11 mouse cellular contexts compared by ENCODE assay signal in genomic region chr11:75622588-75623329, GRCm38 (mm10). TPM values are rescaled to one million over a fixed set of nuclear protein-coding genes. Genes with fewer than 3 reads are reported as not detected.
A peak's percentile ranks its signal among the peaks of the same experiment; 100 is the strongest.
DNase-seq lines count a peak whose midpoint lies in the region; ATAC-seq lines count a peak whose summit lies in the region.
"Had no signal": no experiment of that assay in that cellular context is flagged by ENCODE, and none has a peak within 500 bp of the region (broad histone marks: within the 10 kb centered on the region; RNA-seq: fewer than 3 reads in every experiment).

No protein-coding gene starts in this region.

- peaks cover 76% of the 10 kb centered on the region for H3K36me3 ChIP-seq in heart, embryonic 13.5 days
- peaks cover 13% of the 10 kb centered on the region for H3K36me3 ChIP-seq in liver, embryonic 16.5 days (ENCODE audit: control insufficient read depth, insufficient read depth)

- H3K4me2 ChIP-seq in heart, embryonic 13.5 days: no peak overlapping the region
- H3K4me2 ChIP-seq in liver, embryonic 16.5 days (ENCODE audit: low read depth, low read length): no peak overlapping the region

- intact Hi-C loops in left cerebral cortex, postnatal 14 days (cut with DNase I): no loop called here

- peaks cover 45% of the 10 kb centered on the region for H3K4me1 ChIP-seq in heart, embryonic 13.5 days
- peaks cover 4% of the 10 kb centered on the region; the same call in 1 of the 2 replicates for H3K4me1 ChIP-seq in liver, embryonic 16.5 days (ENCODE audit: control insufficient read depth, low read depth, low read length)

- peak overlapping the region; percentile 55; the same call in 1 of the 2 replicates for H3K9ac ChIP-seq in heart, embryonic 13.5 days
- no peak overlapping the region for H3K9ac ChIP-seq in liver, embryonic 16.5 days (ENCODE audit: low read depth, low read length)

- peak overlapping the region; percentile 96 for H3K27ac ChIP-seq in heart, embryonic 13.5 days (replicated peaks)
- H3K27ac ChIP-seq in liver, embryonic 16.5 days (ENCODE audit: low read length): peak overlapping the region; percentile 65

- WGBS in heart, embryonic 13.5 days: 46% methylated on average over 2 of the region's 2 CpGs
- WGBS in liver, embryonic 16.5 days (ENCODE audit: insufficient replicate concordance): 66% methylated on average over 2 of the region's 2 CpGs

- no peaks in the 10 kb centered on the region for H3K9me3 ChIP-seq in heart, embryonic 13.5 days
- no peaks in the 10 kb centered on the region for H3K9me3 ChIP-seq in liver, embryonic 16.5 days (replicated peaks; ENCODE audit: control insufficient read depth, low read length)

- no peak for ATAC-seq in heart, embryonic 13.5 days (ENCODE audit: extremely low read depth, insufficient number of reproducible peaks, low FRiP score, low TSS enrichment)
- ATAC-seq in liver, embryonic 16.5 days (ENCODE audit: low read depth): no peak
- ATAC-seq: CD4-positive, CD25-positive, alpha-beta regulatory T cell, adult 4 months; inflammation-experienced regulatory T-cells, adult 6 months had no signal

- no peaks in the 10 kb centered on the region for H3K27me3 ChIP-seq in heart, embryonic 13.5 days (replicated peaks)
- no peaks in the 10 kb centered on the region for H3K27me3 ChIP-seq in liver, embryonic 16.5 days (ENCODE audit: control insufficient read depth, insufficient read depth, low read depth, low read length)

- no peak overlapping the region for H3K4me3 ChIP-seq in heart, embryonic 13.5 days
- no peak overlapping the region for H3K4me3 ChIP-seq in liver, embryonic 16.5 days (ENCODE audit: low read depth, low read length)

- DNase-seq in heart, postnatal 4 days: no peak
- DNase-seq in spleen, postnatal 36 days (ENCODE audit: low spot score in 2 of 2): peak; percentile 77
- DNase-seq in spleen, postnatal 14 days (ENCODE audit: low spot score in 2 of 2): no peak
- DNase-seq in left cerebral cortex, postnatal 14 days (ENCODE audit: low spot score in 2 of 2): no peak
- DNase-seq in embryo, embryonic 9.5 days (ENCODE audit: extremely low spot score): no peak
- DNase-seq in right cerebral cortex, postnatal 4 days: no peak
- DNase-seq: cerebellum, adult 2 months had no signal

RNA-seq across cellular contexts. Expression of gene Inpp5k, which starts 8.0 kb away (rescaled TPM):
- polyA plus RNA-seq in heart, embryonic 13.5 days (2015; fragmentation: Nextera tagmentation; extraction: Ambion mirVana): 18.9 and 20.9 TPM in 2 replicates
- total RNA-seq in heart, postnatal 4 days (2021): 10 to 100 TPM; 23.4 to 26.9 TPM
- 15.8 and 17.9 TPM in 2 replicates for polyA plus RNA-seq in liver, embryonic 16.5 days (2015; fragmentation: Nextera tagmentation; extraction: Ambion mirVana)
- 10 to 100 TPM; 43.2 to 44.4 TPM for total RNA-seq in left cerebral cortex, postnatal 14 days (2021)

RNA-seq across cellular contexts. Expression of gene Myo1c, which starts 27.5 kb away (rescaled TPM):
- polyA plus RNA-seq in heart, embryonic 13.5 days (2015; fragmentation: Nextera tagmentation; extraction: Ambion mirVana): 58.4 and 58.7 TPM in 2 replicates
- 100 to 1,000 TPM; 158 to 160 TPM for total RNA-seq in heart, postnatal 4 days (2021)
- 21.0 and 24.1 TPM in 2 replicates for polyA plus RNA-seq in liver, embryonic 16.5 days (2015; fragmentation: Nextera tagmentation; extraction: Ambion mirVana)
- total RNA-seq in left cerebral cortex, postnatal 14 days (2021): 10 to 100 TPM; 20.5 to 21.7 TPM

RNA-seq across cellular contexts. Expression of gene Pitpna, which starts 34.9 kb away (rescaled TPM):
- polyA plus RNA-seq in heart, embryonic 13.5 days (2015; fragmentation: Nextera tagmentation; extraction: Ambion mirVana): 54.4 and 56.7 TPM in 2 replicates
- total RNA-seq in heart, postnatal 4 days (2021): 100 to 1,000 TPM; 150 to 155 TPM
- polyA plus RNA-seq in liver, embryonic 16.5 days (2015; fragmentation: Nextera tagmentation; extraction: Ambion mirVana): 23.8 and 25.4 TPM in 2 replicates
- 100 to 1,000 TPM; 336 to 338 TPM for total RNA-seq in left cerebral cortex, postnatal 14 days (2021)

RNA-seq across cellular contexts. Expression of gene Crk, which starts 56.3 kb away (rescaled TPM):
- polyA plus RNA-seq in heart, embryonic 13.5 days (2015; fragmentation: Nextera tagmentation; extraction: Ambion mirVana): 84.8 and 93.1 TPM in 2 replicates
- total RNA-seq in heart, postnatal 4 days (2021): 100 to 1,000 TPM; 117 to 123 TPM
- 30.4 and 32.6 TPM in 2 replicates for polyA plus RNA-seq in liver, embryonic 16.5 days (2015; fragmentation: Nextera tagmentation; extraction: Ambion mirVana)
- 100 to 1,000 TPM; 119 to 132 TPM for total RNA-seq in left cerebral cortex, postnatal 14 days (2021)

Comparison
In these comparisons a context has a peak if more than half of its experiments do, and no peak if none do; other contexts are left out.
1. DNase-seq: peak in spleen, postnatal 36 days (2 of 2); none in heart, postnatal 4 days (single experiment), spleen, postnatal 14 days (0 of 2), left cerebral cortex, postnatal 14 days (0 of 2), embryo, embryonic 9.5 days (single experiment) and right cerebral cortex, postnatal 4 days (single experiment).
2. RNA of gene Myo1c, which starts 27.5 kb away (total RNA-seq): 158 to 160 TPM in heart, postnatal 4 days; 20.5 to 21.7 TPM in left cerebral cortex, postnatal 14 days; every median in the first group is over 4 times any median in the second.